Mouse (Mus musculus): Measurements from ENCODE around the gene Gm20773.
"Not testable (repeated sequence)": the region's sequence is repeated elsewhere in the genome, so short reads cannot be mapped to it uniquely, and the experiment has no call there.

The Gm20773 gene

GRCm38 (mm10) chrY:13493726-13494125 lies at the start of gene Gm20773:
Gene Gm20773 (plus strand): TSS chrY:13494026.
- in situ Hi-C loops (cut with MboI, MseI), result not testable (repeated sequence)

- in situ Hi-C loops (cut with MboI, MseI), result not testable (repeated sequence)
These were observed 28.3 kb upstream of the Gm20773 start, which contains the start of gene Gm21866 for GRCm38 (mm10) chrY:13465479-13465878. Gene Gm21866 (minus strand): TSS chrY:13465579.
